Mouse (Mus musculus) embryo, embryonic 9.5 days (tissue): ENCODE results near the gene Vsx1.

ENCODE experiments used
- DNase-seq: peaks from one replicate; pipeline ENCODE4 v3.0.0-alpha.2; 2017; ENCODE audit errors: extremely low spot score

Vsx1 gene

DNA sequence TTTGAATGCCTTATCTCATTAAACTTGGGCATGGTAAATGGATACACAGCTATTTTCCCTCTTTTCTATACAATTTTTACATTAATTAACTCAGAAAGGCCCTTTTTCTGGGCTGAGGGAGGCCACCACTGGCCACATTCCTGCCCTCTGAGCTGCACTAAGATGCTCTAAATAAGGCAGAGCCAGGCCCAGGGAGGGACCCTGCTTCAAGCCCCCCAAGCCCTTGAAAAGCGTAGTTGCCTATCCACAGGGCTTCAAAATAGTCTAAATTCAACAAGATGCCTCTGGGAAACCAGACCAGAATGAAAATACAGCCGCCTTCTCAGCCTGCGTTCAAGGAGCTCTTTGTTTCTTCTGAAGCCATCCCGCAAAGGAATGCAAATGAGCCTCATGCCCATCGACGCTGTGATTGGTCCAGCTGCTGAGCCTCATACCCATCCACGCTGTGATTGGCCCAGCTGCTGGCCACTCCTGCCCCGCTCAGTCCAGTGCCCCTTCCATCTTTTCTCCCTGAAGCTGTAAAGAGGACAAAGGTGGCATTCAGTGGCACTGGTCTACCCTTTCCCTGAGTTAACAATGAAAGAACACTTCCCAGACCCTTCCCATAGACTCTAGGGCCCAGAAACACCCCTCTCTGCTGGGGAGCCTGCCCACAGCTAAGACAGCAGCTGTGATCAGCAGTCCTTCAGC lies 45.3 kb downstream of the Vsx1 start:
- no peak for DNase-seq

GRCm38 (mm10) chr2:150643166-150643565 lies 46.0 kb downstream of the Vsx1 start:
- no peak for DNase-seq

DNA sequence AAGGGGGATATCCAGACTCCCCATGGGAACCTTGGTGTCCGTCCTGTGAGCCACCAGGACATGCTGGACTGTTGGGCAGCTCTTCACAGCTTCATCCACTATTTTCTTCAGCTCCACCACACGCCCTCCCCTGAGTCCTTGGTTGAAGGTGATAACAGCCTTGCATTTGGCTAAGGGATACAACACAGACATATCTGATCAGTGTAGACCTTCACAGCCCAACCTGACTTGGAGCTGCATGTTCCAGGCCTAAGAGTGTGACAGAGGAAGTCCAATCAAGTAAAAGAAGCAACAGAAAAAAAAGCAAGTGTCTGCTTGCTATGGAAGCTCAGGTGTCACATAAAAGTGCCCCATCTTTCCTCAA lies 50.8 kb downstream of the Vsx1 start:
- no peak for DNase-seq

GRCm38 (mm10) chr2:150637702-150638369 lies 51.3 kb downstream of the Vsx1 start:
- no peak for DNase-seq

DNA sequence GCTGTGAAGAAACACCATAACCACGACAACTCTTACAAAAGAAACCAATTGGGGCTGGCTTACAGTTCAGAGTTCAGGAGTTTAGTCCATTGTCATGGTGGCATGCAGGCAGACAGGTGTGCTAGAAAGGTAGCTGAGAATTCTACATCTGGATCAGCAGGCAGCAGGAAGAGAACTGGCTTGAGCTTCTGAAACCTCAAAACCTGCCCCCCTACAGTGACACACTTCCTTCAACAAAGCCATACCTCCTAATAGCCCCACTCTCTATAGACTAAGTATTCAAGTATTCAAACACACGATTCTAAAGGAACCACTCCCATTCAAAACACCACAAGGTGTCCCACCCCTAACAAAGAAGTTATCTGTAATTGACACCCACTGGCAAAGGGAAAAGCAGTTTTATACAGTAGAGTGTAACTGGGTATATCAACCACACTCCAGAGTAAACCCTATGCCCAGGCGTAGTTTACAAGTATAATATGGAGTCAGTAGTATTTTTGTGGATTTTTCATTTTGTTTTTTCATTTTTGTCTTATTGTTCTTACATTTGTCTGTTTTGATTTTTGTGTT lies 53.2 kb downstream of the Vsx1 start:
- DNase-seq = no peak
